Mouse (Mus musculus) sigmoid colon, adult 10 weeks (tissue): ENCODE data around the gene Smcr8. TPM values are rescaled to one million over a fixed set of nuclear protein-coding genes. Genes with fewer than 3 reads are reported as not detected.

Experiments
- polyA plus RNA-seq: library from polyadenylated mRNA; stranded (reverse); fragments of 350-450 nt; fragmentation: Illumina TruSeq; extraction: RNeasy Lipid Tissue Mini Kit (QIAGEN cat#74804); gene quantifications from one replicate; pipeline ENCODE4 v1.2.3, GENCODE M21; 2014; ENCODE audit warnings: low read depth, low replicate concordance

The Smcr8 gene
- 14.3 TPM for polyA plus RNA-seq

DNA sequence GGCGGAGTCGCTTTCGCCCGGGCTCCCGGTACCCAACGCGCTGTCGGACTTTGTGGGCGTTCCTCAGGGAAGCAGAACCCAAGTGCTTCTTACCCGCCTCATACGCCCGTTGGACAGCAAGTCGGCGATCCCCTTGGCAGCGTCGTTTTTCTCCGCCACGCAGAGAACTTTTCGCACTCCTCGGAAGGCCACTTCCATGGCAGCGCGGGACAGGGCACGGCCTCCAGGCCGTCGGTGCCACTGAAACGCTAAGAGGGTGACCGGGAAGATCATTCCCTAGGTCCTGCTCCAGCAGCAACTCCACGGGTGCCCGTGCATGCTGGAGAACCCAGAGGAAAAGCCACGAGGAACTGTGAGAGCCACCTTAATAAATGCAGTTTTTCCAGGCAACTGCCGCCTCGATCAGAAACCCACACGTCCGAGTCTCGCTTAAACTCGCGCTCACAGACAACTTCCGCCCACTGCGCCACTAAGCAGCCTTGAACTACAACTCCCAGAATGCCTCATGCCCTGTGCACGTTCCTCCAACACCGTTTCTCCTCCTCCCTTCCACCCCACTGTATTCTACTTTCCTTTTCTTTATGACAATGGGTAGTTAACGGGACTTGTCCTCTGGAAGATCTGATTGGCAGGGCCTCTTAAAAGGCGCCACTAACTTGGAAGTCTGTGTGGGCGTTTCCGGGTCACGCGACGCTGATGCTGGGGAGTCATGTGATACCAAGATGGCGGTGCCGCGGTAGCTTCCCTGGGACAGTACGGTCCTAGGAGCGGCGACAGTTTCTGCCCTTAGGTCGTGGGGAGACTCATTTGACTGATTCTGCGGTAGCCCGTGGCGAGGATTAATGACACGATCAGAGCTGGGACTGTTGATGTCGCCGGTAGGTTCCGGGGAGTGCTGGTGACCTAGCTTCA is at the start of gene Smcr8, which contains the start of gene Top3a:
Smcr8 (plus strand) TSS at position 696 of the 912 bp plus-strand sequence.
Top3a (minus strand) TSS at position 537 of the 912 bp plus-strand sequence.

DNA sequence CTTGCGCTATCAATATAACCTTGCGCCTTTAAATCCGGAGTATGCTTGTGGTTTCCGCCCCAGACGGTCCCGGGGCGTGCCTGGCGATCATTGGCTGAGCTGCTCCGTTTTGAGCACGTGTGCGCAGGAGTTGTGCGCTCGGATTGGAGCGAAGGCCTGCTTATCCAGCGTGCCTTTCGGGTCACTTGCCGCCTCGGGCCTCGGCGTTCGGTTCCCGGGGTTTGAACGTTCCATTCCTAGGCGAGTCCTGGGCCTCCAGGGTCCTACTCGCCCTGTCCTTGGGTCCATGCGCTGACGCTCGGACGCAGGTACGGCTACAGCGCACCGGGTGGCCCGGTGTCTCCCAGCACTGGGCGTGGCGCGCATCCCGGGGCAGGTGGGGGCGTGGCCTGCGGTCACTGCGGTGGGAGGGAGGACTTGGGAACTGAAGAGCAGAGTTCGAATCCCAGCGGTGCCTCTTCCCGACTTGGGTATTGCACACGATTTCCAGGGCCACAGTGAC is 49.0 kb upstream of the Smcr8 start, which contains the start of gene Mief2:
Mief2 (plus strand) TSS at position 139 of the 502 bp plus-strand sequence.

GRCm38 (mm10) chr11:60811618-60812017 is 34.3 kb downstream of the Smcr8 start, which contains the start of gene Shmt1:
Gene Shmt1, minus strand, starts transcription at chr11:60811718.

GRCm38 (mm10) chr11:60830433-60831052 is 53.2 kb downstream of the Smcr8 start, which contains the start of gene Dhrs7b:
Gene Dhrs7b, plus strand, starts transcription at chr11:60830631.

Other genes starting within 250 kb of the Smcr8 start
- 61.4 TPM for gene Alkbh5, start 241.1 kb upstream of the Smcr8 start, polyA plus RNA-seq
- gene Llgl1, start 77.8 kb upstream of the Smcr8 start, polyA plus RNA-seq, result 0.28 TPM
- 9.1 TPM for gene Flii, start 50.3 kb upstream of the Smcr8 start, polyA plus RNA-seq
- 0.22 TPM for gene Mief2, start 49.1 kb upstream of the Smcr8 start, polyA plus RNA-seq
- 3.5 TPM for gene Top3a, start 159 bp upstream of the Smcr8 start, polyA plus RNA-seq
- 34.1 TPM for gene Shmt1, start 34.2 kb downstream of the Smcr8 start, polyA plus RNA-seq
- 6.7 TPM for gene Dhrs7b, start 53.1 kb downstream of the Smcr8 start, polyA plus RNA-seq
- 12.9 TPM for gene Tmem11, start 101.7 kb downstream of the Smcr8 start, polyA plus RNA-seq
- gene Natd1, start 137.2 kb downstream of the Smcr8 start, polyA plus RNA-seq, result 1.3 TPM
- gene Map2k3, start 154.5 kb downstream of the Smcr8 start, polyA plus RNA-seq, result 12.7 TPM
- not detected for gene Kcnj12, start 245.0 kb downstream of the Smcr8 start, polyA plus RNA-seq